Mouse (Mus musculus): ENCODE results near the gene Gm3404. TPM values are rescaled to one million over a fixed set of nuclear protein-coding genes. Genes with fewer than 3 reads are reported as not detected.
"Not testable (repeated sequence)": the region's sequence is repeated elsewhere in the genome, so short reads cannot be mapped to it uniquely, and the experiment has no call there.

Gene Gm3404
- total RNA-seq (2021), result not detected

GRCm38 (mm10) chr5:146525501-146525900, at the start of gene Gm3404:
Gene Gm3404, plus strand, starts transcription at chr5:146525801.
- intact Hi-C loops (cut with DNase I); DNase-seq: not testable (repeated sequence)

DNA sequence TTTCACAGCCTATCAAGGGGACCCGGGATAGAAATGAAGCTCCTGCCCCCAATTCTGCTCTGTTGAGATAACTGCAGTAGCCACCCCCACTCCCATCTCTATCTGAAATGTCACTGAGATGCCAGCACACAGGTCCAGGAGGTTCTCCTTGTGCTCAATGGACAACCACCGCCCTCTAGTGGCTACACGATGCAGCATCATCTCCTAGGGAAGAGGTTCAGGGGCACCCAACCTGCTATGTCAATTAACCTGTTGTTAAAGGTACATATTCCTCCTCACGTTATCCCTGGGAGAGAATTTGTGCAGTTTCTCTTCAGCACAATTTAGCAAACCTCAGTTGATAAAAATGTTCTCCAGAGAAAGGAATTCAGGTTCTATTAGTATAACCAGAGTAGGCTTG, 46.0 kb upstream of the Gm3404 start:
- intact Hi-C loops (cut with DNase I), result loop anchor here (5.0 to 10.0 kb wide), 2 partner anchors 147 to 295 kb away; partner anchors contain the start of gene 1700001J03Rik
- DNase-seq, result peak; percentile 22 to 44

- DNase-seq; intact Hi-C loops (cut with DNase I): not testable (repeated sequence)
Observed at GRCm38 (mm10) chr5:146481665-146482064, 43.9 kb upstream of the Gm3404 start, which contains the start of gene Gm6408. Gene Gm6408, plus strand, starts transcription at chr5:146481965.

- peak; percentile 17 to 35 for DNase-seq
- intact Hi-C loops (cut with DNase I), result not testable (repeated sequence)
Observed at GRCm38 (mm10) chr5:146488959-146489358, 36.6 kb upstream of the Gm3404 start.

- intact Hi-C loops (cut with DNase I); DNase-seq: not testable (repeated sequence)
Observed at GRCm38 (mm10) chr5:146491063-146491462, 34.5 kb upstream of the Gm3404 start, which contains the start of gene Gm6370. Gene Gm6370, plus strand, starts transcription at chr5:146491363.

- DNase-seq; intact Hi-C loops (cut with DNase I): not testable (repeated sequence)
Observed at GRCm38 (mm10) chr5:146502099-146502498, 23.5 kb upstream of the Gm3404 start, which contains the start of gene 4930449I24Rik. Gene 4930449I24Rik, plus strand, starts transcription at chr5:146502399.

GRCm38 (mm10) chr5:146513823-146514222, 11.8 kb upstream of the Gm3404 start, which contains the start of gene Gm3402:
Gene Gm3402, plus strand, starts transcription at chr5:146514123.
- DNase-seq; intact Hi-C loops (cut with DNase I): not testable (repeated sequence)

GRCm38 (mm10) chr5:146537347-146537746, 11.7 kb downstream of the Gm3404 start, which contains the start of gene Gm3409:
Gene Gm3409, plus strand, starts transcription at chr5:146537647.
- DNase-seq; intact Hi-C loops (cut with DNase I): not testable (repeated sequence)

DNA sequence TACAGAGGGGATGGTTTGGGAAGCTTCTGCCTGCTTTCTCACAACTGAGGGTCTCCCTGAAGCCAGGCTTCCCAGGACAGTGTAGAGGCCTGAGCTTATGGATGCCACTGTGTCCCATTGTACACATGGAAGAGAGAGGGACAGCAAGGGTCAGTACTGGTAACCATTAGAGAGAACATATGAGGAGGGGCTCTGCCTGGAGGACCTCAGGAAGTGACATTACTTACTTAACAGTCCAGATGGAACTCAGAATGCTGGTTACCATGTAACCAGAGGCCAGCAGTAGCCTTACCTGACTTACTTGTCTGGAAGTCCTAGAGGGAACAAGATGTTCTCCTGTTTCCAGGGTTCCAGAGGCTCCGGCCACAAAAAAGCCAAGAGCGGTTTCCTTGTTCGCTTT, 30.2 kb downstream of the Gm3404 start, which contains the start of gene Gm3415:
Gene Gm3415 (plus strand): TSS at position 301 of the 400 bp plus-strand sequence.
- intact Hi-C loops (cut with DNase I); DNase-seq: not testable (repeated sequence)

DNA sequence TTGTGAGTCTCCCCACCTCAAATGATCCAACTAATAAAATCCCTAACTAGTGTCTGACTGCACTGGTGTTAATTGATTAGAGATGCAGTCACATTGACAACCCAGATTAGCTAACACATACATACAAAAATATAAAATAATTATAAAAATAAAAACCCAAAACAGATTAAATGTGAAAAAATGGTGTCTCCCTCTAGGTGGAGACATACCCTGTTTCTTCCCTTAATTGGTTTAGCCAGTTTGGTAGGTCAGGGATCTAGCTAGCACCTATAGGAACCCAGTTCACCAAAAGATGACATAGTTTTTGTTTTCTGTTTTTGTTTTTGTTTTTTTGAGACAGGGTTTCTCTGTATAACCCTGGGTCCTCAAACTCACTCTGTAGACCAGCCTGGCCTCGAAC, 38.7 kb downstream of the Gm3404 start:
- intact Hi-C loops (cut with DNase I), result no loop called here
- no peak for DNase-seq

DNA sequence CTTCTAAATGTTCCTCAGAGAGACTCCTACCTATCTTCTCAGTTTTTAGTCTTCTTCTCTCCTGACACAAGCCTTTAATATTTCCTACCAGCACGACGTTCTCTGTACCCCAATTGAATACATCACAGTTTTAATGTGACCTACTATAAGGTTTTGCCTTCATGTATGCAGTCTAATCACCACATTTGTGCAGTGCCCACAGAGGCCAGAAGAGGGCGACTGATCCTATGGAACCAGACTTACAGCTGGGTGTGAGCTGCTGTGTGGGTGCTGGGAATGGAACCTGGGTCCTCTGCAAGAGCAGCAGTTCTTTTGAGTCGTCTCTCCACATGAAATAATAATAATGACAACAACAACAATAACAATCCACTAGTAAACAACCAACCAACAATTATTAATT, 41.5 kb downstream of the Gm3404 start:
- intact Hi-C loops (cut with DNase I), result no loop called here
- peak in 1 of 2 experiments; percentile 5 for DNase-seq

GRCm38 (mm10) chr5:146570179-146570578, 44.6 kb downstream of the Gm3404 start:
- intact Hi-C loops (cut with DNase I), result loop anchor here (5.0 kb wide), 1 partner anchor 423 kb away; no protein-coding TSS in a partner anchor

DNA sequence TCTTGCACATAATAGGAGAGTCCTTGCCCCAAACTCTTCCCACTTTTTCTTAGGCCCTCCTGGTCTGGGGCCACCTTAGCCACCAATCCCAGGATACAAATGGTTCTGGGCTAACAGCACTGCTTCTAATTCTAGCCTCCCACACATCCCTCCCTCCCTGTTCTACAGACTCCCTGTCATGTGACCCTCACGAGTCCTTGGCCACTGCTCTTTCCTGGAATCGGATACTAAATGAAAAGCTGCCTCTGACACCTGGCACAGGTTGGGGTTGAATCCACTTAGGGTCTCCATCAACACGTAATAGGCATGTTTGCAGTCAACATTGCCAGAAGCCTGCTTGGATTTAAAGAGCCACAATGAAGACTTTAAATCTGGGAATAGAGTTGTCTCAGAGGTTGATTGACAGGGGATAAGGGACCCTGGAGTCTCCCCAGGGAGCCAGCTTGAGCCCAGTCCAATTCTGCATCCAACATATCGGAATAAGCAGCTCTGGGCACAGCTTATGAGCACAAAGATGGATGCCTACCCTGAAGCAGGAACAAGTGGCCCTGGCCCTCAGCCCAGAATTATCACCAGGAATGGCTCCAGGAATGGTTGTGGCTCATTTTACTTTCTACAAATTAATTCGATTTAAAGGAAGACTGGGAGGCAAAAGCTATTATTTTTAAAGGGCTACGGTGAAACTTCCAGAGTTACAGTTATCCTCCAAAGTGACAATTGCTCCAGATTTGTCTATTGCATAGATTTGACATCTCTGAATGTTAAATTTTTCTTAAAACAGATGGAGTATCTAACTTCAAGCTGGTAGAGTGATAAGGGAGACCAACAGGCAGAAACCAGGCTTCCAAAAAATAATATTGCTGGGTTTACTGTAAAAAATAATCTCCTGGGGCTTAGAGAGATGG, 46.5 kb downstream of the Gm3404 start:
- intact Hi-C loops (cut with DNase I), result loop anchor here (5.0 kb wide), 1 partner anchor 425 kb away; no protein-coding TSS in a partner anchor

More at GRCm38 (mm10) chr5:146570179-146570578, 44.6 kb downstream of the Gm3404 start:
- not testable (repeated sequence) for DNase-seq

GRCm38 (mm10) chr5:146572735-146573042, 47.1 kb downstream of the Gm3404 start:
- not testable (repeated sequence) for DNase-seq
- intact Hi-C loops (cut with DNase I), result loop anchor here (5.0 kb wide), 1 partner anchor 425 kb away; no protein-coding TSS in a partner anchor

More for the DNA sequence above, 46.5 kb downstream of the Gm3404 start:
- DNase-seq, result peak; percentile 71 to 73

- intact Hi-C loops (cut with DNase I), result no loop called here
- no peak for DNase-seq
Observed at GRCm38 (mm10) chr5:146576668-146577067, 51.1 kb downstream of the Gm3404 start.

Other genes with a start within 250 kb of the Gm3404 start
- gene Wasf3, start 140.8 kb upstream of the Gm3404 start, total RNA-seq (2021), result under 1 TPM; 0.50 to 0.53 TPM
- not detected for gene Gm6408, start 43.8 kb upstream of the Gm3404 start, total RNA-seq (2021)
- gene Gm6370, start 34.4 kb upstream of the Gm3404 start, total RNA-seq (2021), result not detected
- not detected for gene 4930449I24Rik, start 23.4 kb upstream of the Gm3404 start, total RNA-seq (2021)
- gene Gm3402, start 11.7 kb upstream of the Gm3404 start, total RNA-seq (2021), result not detected
- not detected for gene Gm3409, start 11.8 kb downstream of the Gm3404 start, total RNA-seq (2021)
- gene Gm3415, start 30.3 kb downstream of the Gm3404 start, total RNA-seq (2021), result not detected
- not detected for gene Gpr12, start 59.4 kb downstream of the Gm3404 start, total RNA-seq (2021)

Measured in heart, postnatal 10 days (tissue).